Mouse (Mus musculus) embryonic facial prominence, embryonic 12.5 days (tissue): ENCODE measurements around the gene Cacng3. TPM values are rescaled to one million over a fixed set of nuclear protein-coding genes. Genes with fewer than 3 reads are reported as not detected.

Source experiments
- ATAC-seq: fragments of 200-750 bp; cut with Nextera tagmentation; 2 replicates; pipeline ENCODE4 v1.8.0; 2017; ENCODE audit not compliant: insufficient number of reproducible peaks, insufficient read depth, low FRiP score, low TSS enrichment
- H3K27ac ChIP-seq: fragments of 300-500 bp; sonication (generic); 2 replicates; pipeline ENCODE4 v1.5.1; 2016; ENCODE audit warnings: mild to moderate bottlenecking
- H3K27me3 ChIP-seq: fragments of 300-500 bp; sonication (generic); 2 replicates; pipeline ENCODE4 v1.6.1; 2016; ENCODE audit warnings: mild to moderate bottlenecking, moderate library complexity
- H3K36me3 ChIP-seq: fragments of 300-500 bp; sonication (generic); 2 replicates; pipeline ENCODE4 v1.6.1; 2016; ENCODE audit warnings: mild to moderate bottlenecking
- H3K4me1 ChIP-seq: fragments of 300-500 bp; sonication (generic); 2 replicates; pipeline ENCODE4 v1.6.1; 2016
- H3K4me2 ChIP-seq: fragments of 300-500 bp; sonication (generic); replicated peaks from 2 replicates; pipeline ENCODE4 v1.6.1; 2016; ENCODE audit warnings: mild to moderate bottlenecking, moderate library complexity
- H3K4me3 ChIP-seq: fragments of 300-500 bp; sonication (generic); 2 replicates; pipeline ENCODE4 v1.5.1; 2016; ENCODE audit warnings: mild to moderate bottlenecking
- H3K9ac ChIP-seq: fragments of 300-500 bp; sonication (generic); 2 replicates; pipeline ENCODE4 v1.6.1; 2016; ENCODE audit warnings: mild to moderate bottlenecking, moderate library complexity
- H3K9me3 ChIP-seq: fragments of 300-500 bp; sonication (generic); 2 replicates; pipeline ENCODE4 v1.6.1; 2016; ENCODE audit warnings: mild to moderate bottlenecking, moderate library complexity
- WGBS: fragments of 180-500 bp; shearing (Covaris S2); methylation state at CpG from one replicate; pipeline ENCODE4 v1.1.7; 2016; 5-methylcytosine and 5-hydroxymethylcytosine counted together
- polyA plus RNA-seq: library from polyadenylated mRNA; unstranded; fragments of >200 nt; fragmentation: Nextera tagmentation; extraction: Ambion mirVana; gene quantifications from 2 replicates; pipeline ENCODE4 v1.2.1, GENCODE M21; 2016

Cacng3 gene
- polyA plus RNA-seq, 1 experiment from 2014 or later, result not detected

DNA sequence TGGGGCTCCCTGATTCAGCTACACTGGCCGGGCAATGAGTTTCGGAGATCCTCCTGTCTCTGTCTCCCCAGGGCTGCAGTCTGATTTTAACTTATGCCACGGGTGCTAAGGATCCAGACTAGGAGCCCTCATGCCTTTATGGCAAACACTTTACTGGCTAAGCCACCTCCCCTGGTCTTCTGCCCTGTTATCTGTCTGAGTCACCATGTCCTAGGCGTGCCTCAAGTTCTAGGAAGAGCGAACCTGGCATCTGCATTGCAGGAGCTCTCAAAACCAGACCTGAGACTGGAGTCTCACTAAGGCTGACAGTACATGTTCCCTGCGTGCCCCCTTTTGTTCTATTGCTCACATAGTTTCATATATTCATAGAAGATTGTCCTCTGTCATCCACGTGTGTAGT lies 119.6 kb downstream of the Cacng3 start:
- no peak for ATAC-seq
- WGBS, result 85% methylated on average over 7 of the region's 7 CpGs

DNA sequence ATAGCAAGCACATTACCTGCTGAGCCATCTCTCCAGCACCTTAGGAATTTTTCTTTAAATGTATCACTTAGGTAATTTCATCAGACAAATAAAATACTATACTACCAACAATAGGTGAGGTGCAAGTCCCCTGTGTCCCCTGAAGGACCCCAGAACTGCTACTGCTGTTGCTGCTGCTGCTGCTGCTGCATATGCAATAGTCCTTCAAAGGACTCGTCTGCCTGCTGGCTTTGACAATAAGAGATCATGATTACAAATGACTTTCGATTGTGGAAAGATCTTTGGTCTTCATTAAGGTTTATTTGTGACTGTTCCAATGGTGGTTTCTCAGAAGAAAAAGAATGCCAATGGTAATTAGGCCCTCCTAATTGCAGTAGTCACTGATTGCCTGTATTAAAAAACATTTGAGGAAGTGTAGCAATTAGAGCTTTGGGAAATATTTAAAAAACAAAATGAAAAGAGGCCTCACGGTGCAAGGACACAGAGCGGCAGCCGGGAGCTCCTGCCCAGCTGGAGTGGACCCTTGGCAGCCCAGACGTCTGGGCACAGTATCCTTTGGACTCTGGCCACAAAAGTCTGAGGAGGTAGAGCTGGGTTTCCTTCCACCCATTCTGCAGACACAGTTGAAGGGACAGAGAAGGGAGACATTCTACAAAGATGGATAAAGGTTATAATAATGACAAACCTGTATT lies 123.5 kb downstream of the Cacng3 start:
- Histone ChIP-seq H3K4me2 (no peak overlapping the region), H3K36me3 (no peaks in the 10 kb centered on the region), H3K27ac (no peak overlapping the region), H3K27me3 (no peaks in the 10 kb centered on the region), H3K9ac (no peak overlapping the region), H3K4me3 (no peak overlapping the region), H3K9me3 (no peaks in the 10 kb centered on the region), H3K4me1 (no peaks in the 10 kb centered on the region)
- ATAC-seq, result no peak
- WGBS, result 58% methylated on average over 6 of the region's 6 CpGs

More for the DNA sequence above, 119.6 kb downstream of the Cacng3 start:
- Histone ChIP-seq H3K4me2 (no peak overlapping the region), H3K27me3 (no peaks in the 10 kb centered on the region), H3K9ac (no peak overlapping the region), H3K9me3 (no peaks in the 10 kb centered on the region), H3K36me3 (no peaks in the 10 kb centered on the region), H3K4me1 (peaks cover 2% of the 10 kb centered on the region; the same call in 1 of the 2 replicates), H3K4me3 (no peak overlapping the region), H3K27ac (no peak overlapping the region)

DNA sequence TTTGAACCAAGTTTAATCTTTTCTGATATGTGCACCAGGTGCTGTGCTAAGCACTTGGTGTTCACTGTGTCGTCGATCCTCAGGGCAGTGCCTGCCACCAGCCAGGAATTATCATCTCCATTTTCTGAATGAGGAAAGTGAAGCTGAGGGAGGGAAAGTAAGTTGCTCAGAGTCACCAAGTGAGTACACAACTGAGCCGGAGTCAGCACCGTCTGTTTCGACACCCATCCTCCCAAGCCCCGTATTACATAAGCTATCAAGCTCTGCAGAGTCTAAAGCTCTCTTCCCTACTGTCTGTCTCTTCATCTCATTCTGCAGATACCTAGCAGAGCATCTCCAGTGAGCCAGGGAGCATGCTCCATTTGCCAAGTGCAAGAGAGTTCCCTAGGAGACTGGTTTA lies 124.8 kb downstream of the Cacng3 start:
- Histone ChIP-seq H3K9ac (no peak overlapping the region), H3K4me2 (no peak overlapping the region), H3K4me1 (no peaks in the 10 kb centered on the region), H3K9me3 (no peaks in the 10 kb centered on the region), H3K36me3 (no peaks in the 10 kb centered on the region), H3K27me3 (no peaks in the 10 kb centered on the region), H3K27ac (no peak overlapping the region), H3K4me3 (no peak overlapping the region)
- ATAC-seq, result no peak
- 87% methylated on average over 6 of the region's 6 CpGs for WGBS

DNA sequence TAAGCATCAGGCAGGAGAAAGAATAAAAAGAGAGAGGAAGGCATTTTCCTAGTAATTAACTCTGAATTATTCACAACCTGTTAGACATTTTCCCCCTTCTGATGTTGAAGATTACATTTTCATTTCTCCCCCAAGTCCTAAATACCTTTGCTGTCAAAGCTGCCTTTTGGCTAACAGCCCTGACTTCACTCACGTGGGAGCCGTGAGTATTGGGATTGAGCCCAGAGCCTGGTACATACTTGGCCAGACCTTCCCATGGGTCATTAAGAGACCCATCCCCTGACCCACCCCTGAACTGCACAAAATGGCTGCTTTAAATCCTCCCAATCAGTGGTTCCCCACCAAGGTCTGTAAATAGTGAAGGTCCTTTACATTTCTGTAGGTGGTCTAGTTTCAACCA lies 130.5 kb downstream of the Cacng3 start:
- Histone ChIP-seq H3K27me3 (no peaks in the 10 kb centered on the region), H3K9ac (no peak overlapping the region), H3K4me2 (no peak overlapping the region), H3K4me1 (no peaks in the 10 kb centered on the region), H3K27ac (no peak overlapping the region), H3K4me3 (no peak overlapping the region), H3K36me3 (no peaks in the 10 kb centered on the region), H3K9me3 (no peaks in the 10 kb centered on the region)
- 74% methylated on average over 2 of the region's 2 CpGs for WGBS
- ATAC-seq, result no peak

DNA sequence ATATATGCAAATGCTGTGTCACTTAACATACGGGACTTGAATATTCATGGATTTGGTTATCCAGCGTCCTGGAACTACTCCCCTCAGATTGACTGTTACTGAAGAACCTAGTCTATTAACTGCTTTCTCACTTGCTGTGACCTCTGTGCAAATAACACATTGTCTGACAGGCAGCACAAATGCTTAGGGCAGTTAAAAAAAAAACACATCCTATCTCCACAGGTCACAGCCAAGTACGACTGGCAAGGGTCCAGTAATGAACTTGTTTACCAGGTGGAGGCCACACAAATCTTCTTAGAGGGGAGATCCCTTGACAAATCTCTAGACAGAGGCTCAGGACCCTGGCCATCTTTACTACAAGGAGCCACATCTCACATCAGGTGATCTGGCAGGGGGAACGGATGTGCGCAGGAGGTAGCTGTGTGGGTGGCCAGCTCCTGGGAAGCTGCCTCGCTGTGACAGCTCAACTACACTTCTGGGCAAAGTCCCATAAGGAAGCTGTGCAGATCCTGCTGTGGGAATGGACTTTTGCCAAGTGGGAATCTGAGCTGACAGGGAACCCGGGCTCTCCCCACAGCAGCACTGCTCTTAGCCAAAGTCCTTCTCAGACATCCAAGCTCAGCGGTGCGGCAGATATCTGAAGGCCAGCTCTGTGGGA lies 133.7 kb downstream of the Cacng3 start:
- Histone ChIP-seq H3K9me3 (no peaks in the 10 kb centered on the region), H3K4me1 (no peaks in the 10 kb centered on the region), H3K4me3 (no peak overlapping the region), H3K27me3 (no peaks in the 10 kb centered on the region), H3K27ac (no peak overlapping the region), H3K4me2 (no peak overlapping the region), H3K9ac (no peak overlapping the region), H3K36me3 (no peaks in the 10 kb centered on the region)
- no peak for ATAC-seq
- WGBS, result 66% methylated on average over 9 of the region's 9 CpGs

DNA sequence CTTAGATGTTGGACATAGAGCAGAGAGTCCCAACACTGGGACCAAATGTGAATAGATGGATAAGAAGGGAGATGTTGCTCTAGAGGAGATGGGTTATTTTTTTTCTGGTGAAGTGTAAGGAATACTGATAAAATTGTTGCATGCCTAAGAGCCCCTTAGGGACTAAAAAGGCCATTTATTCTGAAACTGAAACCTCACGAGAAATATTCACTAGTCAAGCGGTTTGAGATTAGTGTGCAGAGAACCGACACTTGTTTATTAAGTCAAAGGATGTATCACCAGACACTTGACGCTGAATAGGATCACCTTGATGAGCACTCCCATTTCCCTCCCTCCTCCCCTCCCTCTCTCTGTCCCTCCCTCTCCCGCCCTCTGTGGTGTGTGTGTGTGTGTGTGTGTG lies 136.2 kb downstream of the Cacng3 start:
- no peaks in the 10 kb centered on the region for H3K36me3 ChIP-seq
- no peaks in the 10 kb centered on the region for H3K4me1 ChIP-seq
- H3K4me3 ChIP-seq, result no peak overlapping the region
- no peaks in the 10 kb centered on the region for H3K27me3 ChIP-seq
- WGBS, result 75% methylated on average over 5 of the region's 5 CpGs
- H3K9me3 ChIP-seq, result no peaks in the 10 kb centered on the region
- H3K9ac ChIP-seq, result no peak overlapping the region
- no peak overlapping the region for H3K27ac ChIP-seq
- no peak overlapping the region for H3K4me2 ChIP-seq
- no peak for ATAC-seq

DNA sequence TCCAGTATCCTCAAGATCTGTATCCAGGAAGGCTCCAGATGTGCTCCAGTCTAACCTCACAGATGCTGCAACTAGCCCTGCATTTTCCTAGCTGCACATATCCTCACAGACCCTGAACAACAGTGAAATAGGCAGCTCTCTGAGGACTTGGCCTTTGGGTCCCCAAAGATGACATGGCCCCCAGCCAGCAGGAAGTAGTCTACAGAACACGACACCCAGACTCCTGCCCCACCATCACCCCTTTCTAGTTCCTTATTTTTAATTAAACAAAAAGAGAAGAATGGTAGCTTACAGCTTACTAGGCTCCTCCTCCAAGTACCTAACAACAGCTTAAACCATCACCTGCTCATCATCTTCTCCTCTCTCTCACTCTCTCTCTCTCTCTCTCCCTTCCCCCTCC lies 143.4 kb downstream of the Cacng3 start:
- H3K27me3 ChIP-seq, result no peaks in the 10 kb centered on the region
- WGBS, result 44% methylated on average over 1 of the region's 1 CpGs
- H3K36me3 ChIP-seq, result no peaks in the 10 kb centered on the region
- no peak overlapping the region for H3K4me3 ChIP-seq
- no peak overlapping the region for H3K9ac ChIP-seq
- no peaks in the 10 kb centered on the region for H3K4me1 ChIP-seq
- H3K27ac ChIP-seq, result no peak overlapping the region
- H3K9me3 ChIP-seq, result no peaks in the 10 kb centered on the region
- ATAC-seq, result no peak
- no peak overlapping the region for H3K4me2 ChIP-seq

DNA sequence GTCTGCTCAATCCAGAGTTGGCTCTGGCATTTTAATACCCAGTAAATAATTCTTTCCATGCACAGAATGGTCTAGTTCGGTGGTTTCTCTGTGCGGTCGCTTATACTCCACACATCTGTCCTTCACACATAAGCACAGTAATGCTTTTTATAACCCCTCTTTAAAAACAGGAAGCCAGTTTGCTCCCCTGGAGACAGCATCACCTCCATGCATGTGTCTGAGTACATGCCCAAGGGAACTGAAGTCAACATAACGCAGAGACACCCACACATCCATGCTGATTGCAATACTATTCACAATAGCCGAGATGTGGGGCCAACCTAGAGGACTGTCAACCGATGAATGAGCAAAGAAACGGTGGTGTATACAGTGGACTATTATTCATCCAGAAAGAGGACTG lies 147.3 kb downstream of the Cacng3 start:
- 88% methylated on average over 7 of the region's 7 CpGs for WGBS
- Histone ChIP-seq H3K4me2 (no peak overlapping the region), H3K27me3 (no peaks in the 10 kb centered on the region), H3K9ac (no peak overlapping the region), H3K27ac (no peak overlapping the region), H3K9me3 (no peaks in the 10 kb centered on the region), H3K36me3 (no peaks in the 10 kb centered on the region), H3K4me1 (no peaks in the 10 kb centered on the region), H3K4me3 (no peak overlapping the region)
- no peak for ATAC-seq
